Mouse (Mus musculus) G1E (cell line): Measurements from ENCODE around the gene Abhd14b. TPM values are rescaled to one million over a fixed set of nuclear protein-coding genes. Genes with fewer than 3 reads are reported as not detected.

ENCODE experiments used
- ATAC-seq: 2 replicates; pipeline ENCODE4 v1.8.0; 2016; ENCODE audit warnings: mild to moderate bottlenecking; ENCODE audit not compliant: insufficient number of reproducible peaks, poor library complexity, low FRiP score, severe bottlenecking; ENCODE audit errors: extremely low read depth
- DNase-seq: peaks from one replicate; pipeline ENCODE4 v3.0.0; 2012; ENCODE audit warnings: low spot score
- H3K27me3 ChIP-seq: 2 replicates; pipeline ENCODE4 v1.6.1; 2012; ENCODE audit warnings: mild to moderate bottlenecking, low read length, inconsistent platforms; ENCODE audit not compliant: insufficient read depth
- H3K36me3 ChIP-seq: replicated peaks from 2 replicates; pipeline ENCODE3; 2012; ENCODE audit warnings: mild to moderate bottlenecking, inconsistent platforms
- H3K4me1 ChIP-seq: 2 replicates; pipeline ENCODE4 v1.6.1; 2012; ENCODE audit warnings: low read depth, low read length, inconsistent platforms, mixed read lengths; ENCODE audit not compliant: insufficient read depth
- H3K4me3 ChIP-seq: 2 replicates; pipeline ENCODE4 v1.5.1; 2012; ENCODE audit warnings: low read depth, mild to moderate bottlenecking, inconsistent platforms, low read length, moderate library complexity, mixed read lengths
- H3K9me3 ChIP-seq: replicated peaks from 2 replicates; pipeline ENCODE4 v1.6.1; 2012; ENCODE audit warnings: inconsistent platforms
- CTCF ChIP-seq: IDR thresholded peaks from 2 replicates; pipeline ENCODE4 v1.5.1; 2012; ENCODE audit warnings: low read depth, low read length, inconsistent platforms, mixed read lengths
- GATA1 ChIP-seq: IDR thresholded peaks from 2 replicates; pipeline ENCODE4 v1.6.1; 2012; ENCODE audit warnings: borderline replicate concordance, low read length, inconsistent platforms, mixed read lengths
- GATA2 ChIP-seq: IDR thresholded peaks from 2 replicates; pipeline ENCODE4 v1.6.1; 2012; ENCODE audit warnings: low read depth, low read length, inconsistent platforms, borderline replicate concordance
- POLR2AphosphoS5 ChIP-seq: IDR thresholded peaks from 2 replicates; pipeline ENCODE4 v1.6.1; 2012; ENCODE audit warnings: low read depth, low read length, inconsistent platforms; ENCODE audit not compliant: insufficient replicate concordance
- TAL1 ChIP-seq: conservative IDR thresholded peaks from 2 replicates; pipeline ENCODE4 v1.6.1; 2012; ENCODE audit warnings: low read depth, low read length, inconsistent platforms, mixed read lengths
- polyA plus RNA-seq: library from polyadenylated mRNA; stranded (reverse); fragments of >175 nt; gene quantifications from 2 replicates; pipeline ENCODE4 v1.2.3, GENCODE M21; 2012
- total RNA-seq, 2 experiments: library from RNA; stranded (forward) in 1 of 2; stranded (reverse) in 1 of 2; fragments of 200-1000 nt in 1 of 2; fragments of >200 nt in 1 of 2; fragmentation: Nextera tagmentation in 1 of 2; gene quantifications; 2 replicates each; pipeline ENCODE4 v1.2.3; 2014 to 2017

Gene Abhd14b
- total RNA-seq (2014; fragmentation: Nextera tagmentation): 6.9 and 7.7 TPM in 2 replicates
- 2.6 and 3.1 TPM in 2 replicates for total RNA-seq (2017)
- 2.3 and 3.1 TPM in 2 replicates for polyA plus RNA-seq

DNA sequence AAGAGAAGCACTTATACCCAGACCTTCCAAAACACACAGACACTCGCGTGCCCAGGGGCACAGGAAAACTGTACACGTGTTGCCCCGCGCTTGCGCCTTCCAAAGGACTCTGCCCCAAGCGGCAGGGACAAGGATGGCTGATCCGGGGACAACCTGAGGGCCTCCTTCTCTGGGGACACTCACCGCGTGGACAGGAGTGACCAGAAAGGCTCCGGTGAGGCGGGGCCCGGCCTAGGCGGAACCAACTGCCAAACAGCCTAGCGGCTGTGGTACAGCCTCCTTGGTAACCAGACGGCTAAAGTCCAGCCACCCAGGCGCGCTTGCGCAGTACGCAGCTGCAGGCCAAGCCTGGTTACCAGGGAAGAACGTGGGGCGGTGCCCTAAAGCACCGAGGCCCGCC is at the start of gene Abhd14b, which contains the start of gene Abhd14a:
TSS of gene Abhd14b (plus strand) at position 112 of the 400 bp plus-strand sequence.
TSS of gene Abhd14a (minus strand) at position 331 of the 400 bp plus-strand sequence.
- peak within 1 kb of the TSS; percentile 76 for H3K4me3 ChIP-seq
- H3K36me3 ChIP-seq: peaks cover 25% of the 10 kb centered on the region
- ATAC-seq (peak; percentile 74), DNase-seq (peak; percentile 83)
- peaks cover 28% of the 10 kb centered on the region for H3K27me3 ChIP-seq
- H3K4me1 ChIP-seq: peaks cover 52% of the 10 kb centered on the region
- H3K9me3 ChIP-seq: no peaks in the 10 kb centered on the region
- TF ChIP-seq POLR2AphosphoS5 (no peak), CTCF (no peak)

DNA sequence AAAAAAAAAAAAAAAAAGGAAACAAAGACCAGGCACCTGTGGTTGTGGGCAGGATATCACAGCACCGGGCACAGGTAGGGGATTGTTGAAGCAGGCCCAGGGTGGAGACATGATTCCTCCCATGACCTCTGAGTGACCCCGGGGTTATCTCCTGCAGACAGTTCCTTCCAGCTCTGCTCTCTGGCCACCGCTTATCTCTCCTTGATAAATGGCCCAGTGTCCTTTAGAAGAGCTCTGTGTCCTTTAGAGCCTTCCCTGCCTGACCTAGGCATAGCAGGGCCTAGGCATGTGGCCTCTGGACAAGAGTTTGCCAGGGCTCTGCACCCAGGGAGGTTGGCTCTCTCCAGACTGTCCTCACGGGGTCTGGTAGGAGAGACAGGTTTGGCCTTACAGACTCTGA is 49.5 kb upstream of the Abhd14b start:
- H3K4me1 ChIP-seq: peaks cover 78% of the 10 kb centered on the region
- DNase-seq: no peak
- H3K36me3 ChIP-seq: no peaks in the 10 kb centered on the region
- H3K27me3 ChIP-seq: peaks cover 25% of the 10 kb centered on the region
- H3K9me3 ChIP-seq: no peaks in the 10 kb centered on the region
- peak overlapping the region; percentile 31; the same call in 1 of the 2 replicates for H3K4me3 ChIP-seq
- ATAC-seq: peak; percentile 31; the same call in 1 of the 2 replicates
- TF ChIP-seq TAL1 (no peak), GATA1 (no peak), POLR2AphosphoS5 (no peak), GATA2 (no peak), CTCF (no peak)

DNA sequence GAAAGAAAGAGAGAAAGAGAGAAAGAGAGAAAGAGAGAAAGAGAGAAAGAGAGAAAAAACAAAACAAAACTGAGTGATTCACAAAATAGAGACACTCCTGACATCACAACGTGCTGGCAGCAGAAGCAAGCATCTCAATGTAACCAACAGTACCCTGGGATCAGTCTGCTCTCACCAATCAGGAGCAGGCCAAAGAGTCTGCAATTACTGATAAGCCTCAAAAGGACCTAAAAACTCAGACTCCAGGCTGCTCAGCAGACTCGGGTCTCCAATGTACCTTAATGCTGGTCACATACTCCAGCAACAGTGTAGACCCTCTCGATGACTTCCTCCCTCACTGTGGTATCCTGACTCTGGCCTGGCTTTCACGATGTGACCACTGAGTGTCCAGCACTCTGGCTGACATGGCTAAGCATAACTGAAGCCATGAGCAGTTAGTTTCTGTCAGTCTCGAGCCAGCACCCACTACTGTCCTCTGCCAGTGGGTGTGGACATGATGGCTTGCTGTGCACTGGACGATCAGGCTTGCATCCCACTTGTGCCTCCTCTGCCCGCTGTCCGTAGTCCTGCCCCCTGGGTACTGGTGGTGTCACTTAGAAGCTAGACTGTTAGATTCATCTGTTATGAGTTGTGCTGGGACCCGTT is 48.5 kb upstream of the Abhd14b start:
- TF ChIP-seq POLR2AphosphoS5 (no peak), GATA1 (no peak), TAL1 (peak; percentile 82), GATA2 (no peak)
- peak; percentile 95 for ATAC-seq
- Histone ChIP-seq H3K9me3 (no peaks in the 10 kb centered on the region), H3K4me3 (peak overlapping the region; percentile 54; the same call in 1 of the 2 replicates), H3K27me3 (peaks cover 18% of the 10 kb centered on the region; the same call in 1 of the 2 replicates), H3K36me3 (no peaks in the 10 kb centered on the region), H3K4me1 (peaks cover 74% of the 10 kb centered on the region)
- peak; percentile 89 for DNase-seq

DNA sequence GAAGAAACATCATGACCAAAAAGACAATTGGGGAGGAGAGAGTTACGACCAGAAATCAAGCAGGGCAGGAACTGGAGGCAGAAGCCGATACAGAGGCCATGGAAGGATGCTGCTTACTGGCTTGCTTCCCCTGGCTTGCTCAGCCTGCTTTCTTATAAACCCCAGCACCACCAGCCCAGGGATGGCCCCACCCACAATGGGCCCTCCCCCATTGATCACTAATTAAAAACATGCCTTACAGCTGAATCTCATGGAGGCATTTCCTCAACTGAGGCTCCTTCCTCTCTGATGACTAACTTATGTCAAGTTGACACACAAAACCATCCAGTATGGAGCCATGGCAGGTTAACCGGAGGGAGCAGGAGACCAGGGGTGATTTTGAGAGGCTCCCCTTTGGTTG is 47.5 kb upstream of the Abhd14b start:
- no peaks in the 10 kb centered on the region for H3K9me3 ChIP-seq
- H3K4me3 ChIP-seq: no peak overlapping the region
- H3K27me3 ChIP-seq: peaks cover 18% of the 10 kb centered on the region; the same call in 1 of the 2 replicates
- DNase-seq: no peak
- peaks cover 64% of the 10 kb centered on the region for H3K4me1 ChIP-seq
- TF ChIP-seq GATA1: no peak
- no peak for TF ChIP-seq GATA2
- TF ChIP-seq POLR2AphosphoS5: no peak
- no peak for TF ChIP-seq CTCF
- TF ChIP-seq TAL1: no peak
- no peak for ATAC-seq
- no peaks in the 10 kb centered on the region for H3K36me3 ChIP-seq

DNA sequence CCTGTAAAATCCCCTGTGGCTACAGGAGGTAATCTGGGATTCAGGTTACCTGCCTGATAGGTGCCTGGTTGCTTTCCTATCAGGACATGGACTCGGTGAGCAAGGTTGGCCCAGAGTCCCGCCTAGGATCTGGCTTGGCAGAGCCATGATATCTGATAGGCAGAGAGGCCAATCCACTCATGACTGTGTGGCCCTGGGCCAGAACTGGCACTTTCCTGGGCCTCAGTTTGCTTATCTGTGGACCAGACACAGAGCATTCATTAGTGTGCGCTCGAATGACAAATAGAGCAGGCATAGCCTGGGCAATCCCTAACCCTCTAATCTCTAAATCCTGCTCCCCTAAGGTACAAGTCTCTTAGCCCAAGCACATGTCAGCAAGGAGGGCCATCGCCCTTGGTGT is 45.1 kb upstream of the Abhd14b start:
- no peak for ATAC-seq
- DNase-seq: no peak
- H3K4me3 ChIP-seq: no peak overlapping the region
- no peaks in the 10 kb centered on the region for H3K9me3 ChIP-seq
- H3K4me1 ChIP-seq: peaks cover 74% of the 10 kb centered on the region
- H3K27me3 ChIP-seq: peaks cover 29% of the 10 kb centered on the region
- no peaks in the 10 kb centered on the region for H3K36me3 ChIP-seq
- TF ChIP-seq TAL1: no peak
- no peak for TF ChIP-seq GATA2
- TF ChIP-seq POLR2AphosphoS5: no peak
- no peak for TF ChIP-seq CTCF
- no peak for TF ChIP-seq GATA1

DNA sequence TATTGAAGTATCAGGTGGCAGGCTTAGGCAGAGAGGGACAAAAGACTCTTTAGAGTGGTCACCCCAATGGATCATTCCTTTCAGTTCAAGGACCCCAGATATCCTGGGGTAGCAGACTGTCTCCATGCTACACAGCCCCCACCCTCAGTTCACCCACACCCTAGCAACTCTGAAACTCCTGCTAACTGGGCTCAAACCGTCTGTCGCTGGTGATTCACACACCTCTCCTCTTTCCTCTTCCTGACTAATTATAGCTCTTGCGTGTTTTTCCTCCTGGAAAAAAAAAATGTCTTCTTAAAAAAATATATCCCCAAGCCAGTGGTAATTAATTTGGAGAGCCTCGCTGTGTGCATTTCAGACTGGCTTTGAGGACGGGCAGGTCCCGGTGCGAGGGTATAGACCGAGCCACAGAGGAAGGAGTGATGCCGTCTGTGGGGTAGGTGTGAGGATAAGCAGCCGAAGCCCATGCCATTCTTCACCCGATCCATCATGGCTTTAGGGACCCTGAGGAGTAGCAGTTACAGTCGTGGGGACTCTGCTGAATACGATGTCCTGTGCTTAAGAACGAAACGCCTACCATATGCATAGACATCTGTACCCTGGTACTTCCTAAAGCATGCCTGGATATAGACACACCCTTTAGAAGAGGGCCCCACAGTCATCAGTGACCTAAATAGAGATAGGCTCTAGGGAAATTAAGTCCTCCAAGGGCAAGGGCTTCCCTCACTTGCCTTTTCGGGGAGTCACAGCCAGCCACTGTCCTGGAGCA is 44.5 kb upstream of the Abhd14b start:
- peaks cover 30% of the 10 kb centered on the region for H3K27me3 ChIP-seq
- H3K36me3 ChIP-seq: no peaks in the 10 kb centered on the region
- DNase-seq: no peak
- peaks cover 69% of the 10 kb centered on the region for H3K4me1 ChIP-seq
- TF ChIP-seq TAL1: no peak
- no peak for TF ChIP-seq CTCF
- no peak for TF ChIP-seq GATA2
- no peak overlapping the region for H3K4me3 ChIP-seq
- no peaks in the 10 kb centered on the region for H3K9me3 ChIP-seq
- no peak for ATAC-seq
